Mouse (Mus musculus): ENCODE results near the gene Ier3. TPM values are rescaled to one million over a fixed set of nuclear protein-coding genes. Genes with fewer than 3 reads are reported as not detected.

The Ier3 gene
- polyA plus RNA-seq, 1 experiment from 2014 or later: 149 TPM

GRCm38 (mm10) chr17:35787493-35787892, 34.0 kb upstream of the Ier3 start:
- in situ Hi-C loops (cut with MboI; ENCODE audit: low pct_unique_long_range_greater_than_20kb): no loop called here
- TF ChIP-seq CTCF (IDR thresholded peaks at IDR 0.05): no peak
- POLR2A ChIA-PET: no interaction called here
- CTCF ChIA-PET: no interaction called here
- no peaks in the 10 kb centered on the region for H3K27me3 ChIP-seq
- ATAC-seq: no peak
- DNase-seq (ENCODE audit: low read depth, low spot score): no peak

GRCm38 (mm10) chr17:35788025-35788424, 33.5 kb upstream of the Ier3 start:
- CTCF ChIA-PET: no interaction called here
- no peak for ATAC-seq
- H3K27me3 ChIP-seq: no peaks in the 10 kb centered on the region
- in situ Hi-C loops (cut with MboI; ENCODE audit: low pct_unique_long_range_greater_than_20kb): no loop called here
- TF ChIP-seq CTCF (IDR thresholded peaks at IDR 0.05): no peak
- POLR2A ChIA-PET: no interaction called here
- DNase-seq (ENCODE audit: low read depth, low spot score): no peak

GRCm38 (mm10) chr17:35790933-35791332, 30.6 kb upstream of the Ier3 start:
- CTCF ChIA-PET: interaction anchor here (1.1 to 1.4 kb wide), 2 partner anchors 8 to 21 kb away, joined by 3 to 4 read pairs; no protein-coding TSS in a partner anchor
- no peak for DNase-seq (ENCODE audit: low read depth, low spot score)
- ATAC-seq: no peak
- TF ChIP-seq CTCF (IDR thresholded peaks at IDR 0.05): no peak
- in situ Hi-C loops (cut with MboI; ENCODE audit: low pct_unique_long_range_greater_than_20kb): no loop called here
- no peaks in the 10 kb centered on the region for H3K27me3 ChIP-seq
- POLR2A ChIA-PET: no interaction called here

- POLR2A ChIA-PET: no interaction called here
- CTCF ChIA-PET: no interaction called here
- H3K27me3 ChIP-seq: no peaks in the 10 kb centered on the region
- in situ Hi-C loops (cut with MboI; ENCODE audit: low pct_unique_long_range_greater_than_20kb): no loop called here
- no peak for ATAC-seq
- no peak for TF ChIP-seq CTCF (IDR thresholded peaks at IDR 0.05)
- DNase-seq (ENCODE audit: low read depth, low spot score): no peak
Measured at GRCm38 (mm10) chr17:35792837-35793236, 28.6 kb upstream of the Ier3 start.

GRCm38 (mm10) chr17:35795099-35795498, 26.4 kb upstream of the Ier3 start:
- ATAC-seq: no peak
- in situ Hi-C loops (cut with MboI; ENCODE audit: low pct_unique_long_range_greater_than_20kb): no loop called here
- no peaks in the 10 kb centered on the region for H3K27me3 ChIP-seq
- DNase-seq (ENCODE audit: low read depth, low spot score): no peak
- no peak for TF ChIP-seq CTCF (IDR thresholded peaks at IDR 0.05)
- POLR2A ChIA-PET: no interaction called here
- CTCF ChIA-PET: no interaction called here

GRCm38 (mm10) chr17:35795656-35796055, 25.8 kb upstream of the Ier3 start:
- in situ Hi-C loops (cut with MboI; ENCODE audit: low pct_unique_long_range_greater_than_20kb): no loop called here

GRCm38 (mm10) chr17:35796835-35797234, 24.6 kb upstream of the Ier3 start:
- ChIA-PET CTCF (no interaction called here), POLR2A (no interaction called here)
- no peak for TF ChIP-seq CTCF (IDR thresholded peaks at IDR 0.05)
- DNase-seq (ENCODE audit: low read depth, low spot score): no peak
- in situ Hi-C loops (cut with MboI; ENCODE audit: low pct_unique_long_range_greater_than_20kb): no loop called here
- no peaks in the 10 kb centered on the region for H3K27me3 ChIP-seq
- no peak for ATAC-seq

More at GRCm38 (mm10) chr17:35795656-35796055, 25.8 kb upstream of the Ier3 start:
- ChIA-PET CTCF (no interaction called here), POLR2A (no interaction called here)
- ATAC-seq: no peak
- DNase-seq (ENCODE audit: low read depth, low spot score): no peak
- H3K27me3 ChIP-seq: no peaks in the 10 kb centered on the region
- TF ChIP-seq CTCF (IDR thresholded peaks at IDR 0.05): no peak

GRCm38 (mm10) chr17:35800905-35801304, 20.6 kb upstream of the Ier3 start:
- in situ Hi-C loops (cut with MboI; ENCODE audit: low pct_unique_long_range_greater_than_20kb): no loop called here

GRCm38 (mm10) chr17:35803020-35803419, 18.5 kb upstream of the Ier3 start:
- in situ Hi-C loops (cut with MboI; ENCODE audit: low pct_unique_long_range_greater_than_20kb): no loop called here
- ATAC-seq (no peak), DNase-seq (ENCODE audit: low read depth, low spot score) (no peak)
- ChIA-PET POLR2A (interaction anchor here (1.2 kb wide), 1 partner anchor 32 kb away, joined by 4 read pairs; no protein-coding TSS in a partner anchor), CTCF (interaction anchor here (2.3 kb wide), 1 partner anchor 13 kb away, joined by 5 read pairs; no protein-coding TSS in a partner anchor)
- no peaks in the 10 kb centered on the region for H3K27me3 ChIP-seq
- no peak for TF ChIP-seq CTCF (IDR thresholded peaks at IDR 0.05)

More at GRCm38 (mm10) chr17:35800905-35801304, 20.6 kb upstream of the Ier3 start:
- DNase-seq (ENCODE audit: low read depth, low spot score) (no peak), ATAC-seq (no peak)
- POLR2A ChIA-PET: no interaction called here
- CTCF ChIA-PET: interaction anchor here (1.2 to 1.3 kb wide), 2 partner anchors 10 to 19 kb away, joined by 3 read pairs; no protein-coding TSS in a partner anchor
- no peak for TF ChIP-seq CTCF (IDR thresholded peaks at IDR 0.05)
- H3K27me3 ChIP-seq: no peaks in the 10 kb centered on the region

GRCm38 (mm10) chr17:35803858-35804399, 17.6 kb upstream of the Ier3 start:
- in situ Hi-C loops (cut with MboI; ENCODE audit: low pct_unique_long_range_greater_than_20kb): no loop called here
- POLR2A ChIA-PET: interaction anchor here (1.2 to 1.8 kb wide), 2 partner anchors 9 to 33 kb away, joined by 4 to 6 read pairs; no protein-coding TSS in a partner anchor
- TF ChIP-seq CTCF (IDR thresholded peaks at IDR 0.05): no peak
- no peaks in the 10 kb centered on the region for H3K27me3 ChIP-seq
- CTCF ChIA-PET: interaction anchor here (0.8 to 2.3 kb wide), 3 partner anchors 9 to 15 kb away, joined by 3 to 5 read pairs (median 4); no protein-coding TSS in a partner anchor
- no peak for ATAC-seq
- DNase-seq (ENCODE audit: low read depth, low spot score): no peak

- TF ChIP-seq CTCF (IDR thresholded peaks at IDR 0.05): no peak
- in situ Hi-C loops (cut with MboI; ENCODE audit: low pct_unique_long_range_greater_than_20kb): no loop called here
- CTCF ChIA-PET: interaction anchor here (1.0 to 1.3 kb wide), 4 partner anchors 22 to 65 kb away, joined by 3 to 5 read pairs (median 4); no protein-coding TSS in a partner anchor
- POLR2A ChIA-PET: interaction anchor here (0.7 kb wide), 2 partner anchors 57 to 78 kb away, joined by 3 read pairs; partner anchors contain the start of gene Ppp1r18
- DNase-seq (ENCODE audit: low read depth, low spot score) (no peak), ATAC-seq (no peak)
- no peaks in the 10 kb centered on the region for H3K27me3 ChIP-seq
Measured at GRCm38 (mm10) chr17:35808073-35808472, 13.4 kb upstream of the Ier3 start.

Data from Patski (cell line).